Mouse (Mus musculus) neural tube, embryonic 12.5 days (tissue): ENCODE data around the gene Ciz1. TPM values are rescaled to one million over a fixed set of nuclear protein-coding genes. Genes with fewer than 3 reads are reported as not detected.

Experiments
- ATAC-seq: fragments of 200-750 bp; cut with Nextera tagmentation; 2 replicates; pipeline ENCODE4 v1.8.0; 2017; ENCODE audit warnings: low read depth, mild to moderate bottlenecking, moderate TSS enrichment, moderate library complexity; ENCODE audit not compliant: low FRiP score
- H3K27ac ChIP-seq: fragments of 300-500 bp; sonication (generic); 2 replicates; pipeline ENCODE4 v1.5.1; 2016
- H3K27me3 ChIP-seq: fragments of 300-500 bp; sonication (generic); replicated peaks from 2 replicates; pipeline ENCODE4 v1.6.1; 2016; ENCODE audit warnings: mild to moderate bottlenecking
- H3K36me3 ChIP-seq: fragments of 300-500 bp; sonication (generic); 2 replicates; pipeline ENCODE4 v1.6.1; 2016; ENCODE audit warnings: mild to moderate bottlenecking
- H3K4me1 ChIP-seq: fragments of 300-500 bp; sonication (generic); 2 replicates; pipeline ENCODE4 v1.6.1; 2016
- H3K4me2 ChIP-seq: fragments of 300-500 bp; sonication (generic); replicated peaks from 2 replicates; pipeline ENCODE4 v1.6.1; 2016; ENCODE audit warnings: mild to moderate bottlenecking
- H3K4me3 ChIP-seq: fragments of 300-500 bp; sonication (generic); 2 replicates; pipeline ENCODE4 v1.5.1; 2016
- H3K9ac ChIP-seq: fragments of 300-500 bp; sonication (generic); 2 replicates; pipeline ENCODE4 v1.6.1; 2016; ENCODE audit warnings: mild to moderate bottlenecking
- H3K9me3 ChIP-seq: fragments of 300-500 bp; sonication (generic); 2 replicates; pipeline ENCODE4 v1.6.1; 2016; ENCODE audit warnings: mild to moderate bottlenecking
- WGBS: fragments of 180-500 bp; shearing (Covaris S2); methylation state at CpG from one replicate; pipeline ENCODE4 v1.1.7; 2016; 5-methylcytosine and 5-hydroxymethylcytosine counted together
- polyA plus RNA-seq: library from polyadenylated mRNA; unstranded; fragments of >200 nt; fragmentation: Nextera tagmentation; extraction: Ambion mirVana; gene quantifications from 2 replicates; pipeline ENCODE4 v1.2.1, GENCODE M21; 2016

The Ciz1 gene
- polyA plus RNA-seq, 1 experiment from 2014 or later = 57.6 TPM

DNA sequence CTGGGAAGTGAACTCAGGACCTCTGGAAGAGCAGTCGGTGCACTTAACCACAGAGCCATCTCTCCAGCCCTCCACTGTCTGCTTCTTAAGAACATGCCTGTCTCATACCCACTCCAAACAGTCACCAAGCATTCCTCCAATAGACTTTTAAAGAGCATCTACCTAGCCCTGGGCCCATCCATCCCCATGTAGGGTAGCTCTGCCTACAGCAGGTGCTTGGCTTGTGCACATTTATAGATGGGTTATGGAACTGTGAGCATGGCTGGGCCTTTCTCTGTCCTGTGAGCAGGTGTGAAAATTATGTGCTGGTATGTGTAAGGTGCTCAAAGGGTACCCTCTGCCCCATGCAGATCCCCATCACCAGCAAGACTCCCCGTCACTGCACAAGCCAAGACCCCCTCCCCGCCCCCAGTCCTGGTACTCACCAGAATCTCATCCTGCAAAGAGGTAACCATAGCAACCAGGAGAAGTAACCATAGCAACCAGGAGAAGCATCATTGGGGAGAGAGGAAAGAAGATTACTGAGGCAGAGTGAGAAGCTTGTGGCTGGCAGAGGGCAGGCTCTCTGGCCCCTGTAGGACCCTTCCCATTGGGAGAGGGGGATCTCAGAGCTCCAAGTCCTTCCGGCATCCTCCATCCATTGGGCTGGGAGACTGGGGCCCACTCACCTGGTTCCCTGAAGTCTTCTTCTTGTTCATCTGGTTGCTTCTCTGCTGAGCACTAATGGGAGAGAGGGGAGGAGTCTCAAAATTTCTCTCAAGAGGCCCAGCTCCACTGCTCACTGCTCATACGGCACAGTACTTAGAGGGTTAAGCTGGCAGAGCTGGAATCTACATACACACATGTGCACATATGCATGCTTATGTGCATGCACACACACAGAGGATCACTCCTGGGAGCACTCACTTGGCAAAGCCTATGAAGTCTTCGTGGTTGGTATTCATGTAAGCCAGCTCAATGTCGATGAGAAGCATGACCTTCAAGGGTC is 29.1 kb upstream of the Ciz1 start:
- Histone ChIP-seq H3K9ac (no peak overlapping the region), H3K27ac (no peak overlapping the region), H3K36me3 (no peaks in the 10 kb centered on the region), H3K4me2 (peak overlapping the region; percentile 4; the same call in 1 of the 2 replicates), H3K9me3 (no peaks in the 10 kb centered on the region), H3K4me3 (no peak overlapping the region), H3K27me3 (peaks cover 5% of the 10 kb centered on the region; the same call in 1 of the 2 replicates), H3K4me1 (peaks cover 15% of the 10 kb centered on the region)
- peak; percentile 65; the same call in 1 of the 2 replicates for ATAC-seq
- 71% methylated on average over 7 of the region's 7 CpGs for WGBS

DNA sequence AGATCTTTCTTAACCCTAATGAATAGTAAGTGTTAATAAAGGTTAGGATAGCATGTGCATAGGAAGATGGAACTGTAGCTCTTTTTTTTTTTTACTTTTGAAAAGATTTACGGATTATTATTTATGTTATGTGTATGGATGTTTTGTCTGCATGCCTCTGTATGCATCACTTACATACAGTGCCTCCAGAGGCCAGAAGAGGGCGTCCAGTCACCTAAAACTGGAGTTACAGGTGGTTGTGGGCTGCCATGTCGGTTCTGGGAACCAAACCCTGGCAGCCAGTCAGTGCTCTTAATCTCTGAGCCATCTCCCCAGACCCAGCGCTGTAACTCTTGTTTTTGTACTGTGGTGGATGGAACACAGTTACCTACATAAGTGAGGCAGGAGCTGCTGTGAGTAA is 27.8 kb upstream of the Ciz1 start:
- Histone ChIP-seq H3K9me3 (no peaks in the 10 kb centered on the region), H3K9ac (no peak overlapping the region), H3K4me2 (no peak overlapping the region), H3K27me3 (no peaks in the 10 kb centered on the region; the same call in 1 of the 2 replicates), H3K4me1 (peaks cover 18% of the 10 kb centered on the region), H3K27ac (no peak overlapping the region), H3K36me3 (no peaks in the 10 kb centered on the region), H3K4me3 (no peak overlapping the region)
- 54% methylated on average over 4 of the region's 4 CpGs for WGBS
- ATAC-seq = no peak

DNA sequence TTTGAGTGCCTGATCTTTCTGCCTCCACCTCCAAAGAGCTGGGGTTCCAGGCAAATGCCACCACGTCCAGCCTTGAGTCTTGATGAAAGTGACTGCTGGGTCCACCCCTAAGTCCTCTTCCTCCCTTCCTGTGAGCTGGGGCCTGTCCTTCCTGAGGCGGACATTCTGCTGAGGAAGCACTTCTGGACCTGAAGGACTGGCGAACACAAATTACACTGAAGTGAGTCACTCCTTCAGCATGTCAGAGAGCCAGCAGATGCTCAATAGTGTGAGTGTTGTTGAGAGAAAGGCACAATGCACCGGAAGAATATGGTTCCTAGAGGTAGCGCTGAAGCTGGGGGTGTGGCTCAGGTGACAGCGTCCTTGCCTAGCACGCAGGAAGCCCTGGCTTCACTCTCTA is 26.8 kb upstream of the Ciz1 start:
- Histone ChIP-seq H3K4me1 (peaks cover 18% of the 10 kb centered on the region), H3K36me3 (no peaks in the 10 kb centered on the region), H3K27me3 (no peaks in the 10 kb centered on the region), H3K4me2 (no peak overlapping the region), H3K9me3 (no peaks in the 10 kb centered on the region), H3K27ac (no peak overlapping the region), H3K9ac (no peak overlapping the region), H3K4me3 (no peak overlapping the region)
- 71% methylated on average over 7 of the region's 7 CpGs for WGBS
- ATAC-seq = no peak

DNA sequence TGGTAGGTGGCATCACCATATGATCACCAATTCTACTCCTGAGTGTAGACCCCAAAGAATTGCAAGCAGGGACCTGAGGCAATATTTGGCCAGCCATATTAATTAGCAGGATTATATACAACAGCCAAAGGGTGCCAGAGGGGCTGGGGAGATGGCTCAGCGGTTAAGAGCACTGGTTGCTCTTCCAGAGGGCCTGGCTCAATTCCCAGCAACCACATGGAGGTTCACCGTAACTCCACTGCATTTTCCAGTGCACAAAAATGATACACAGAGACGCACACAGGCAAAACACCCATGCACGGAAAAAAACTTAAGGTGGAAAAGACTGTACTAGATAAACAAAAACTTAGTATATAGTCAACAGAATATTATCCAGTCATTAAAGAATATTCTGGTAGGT is 24.9 kb upstream of the Ciz1 start:
- Histone ChIP-seq H3K9ac (no peak overlapping the region), H3K27me3 (no peaks in the 10 kb centered on the region), H3K4me3 (no peak overlapping the region), H3K9me3 (no peaks in the 10 kb centered on the region), H3K4me1 (peaks cover 18% of the 10 kb centered on the region), H3K36me3 (no peaks in the 10 kb centered on the region; the same call in 1 of the 2 replicates), H3K4me2 (no peak overlapping the region), H3K27ac (no peak overlapping the region)
- no peak for ATAC-seq
- WGBS = 88% methylated on average over 4 of the region's 4 CpGs

DNA sequence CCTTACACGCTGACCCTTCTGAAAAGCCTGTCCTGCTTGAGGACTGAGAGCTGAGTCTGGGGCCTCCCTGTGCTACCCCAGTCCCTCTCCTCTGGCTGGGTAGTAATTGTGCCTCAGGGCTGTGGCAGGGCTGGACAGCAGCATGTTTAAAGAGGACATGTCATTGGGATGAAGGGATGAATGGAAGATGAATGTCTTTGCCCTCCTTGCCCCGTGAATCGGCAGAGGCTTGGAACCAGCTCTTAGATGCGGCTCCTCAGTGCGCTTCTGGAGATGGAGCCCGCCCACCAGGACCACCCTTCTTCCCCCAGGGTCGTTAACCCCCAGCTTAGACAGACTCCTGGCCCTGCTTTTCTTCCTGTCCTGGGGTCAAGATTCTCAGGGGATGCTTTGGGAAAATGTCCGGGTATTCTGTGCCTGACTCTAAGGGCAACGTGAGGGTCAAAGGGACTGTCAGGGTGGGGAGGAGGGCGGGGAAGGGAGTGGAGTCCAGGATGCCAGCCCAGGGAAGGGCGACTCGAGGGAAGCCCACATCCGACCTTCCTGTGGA is 23.1 kb upstream of the Ciz1 start:
- Histone ChIP-seq H3K9me3 (no peaks in the 10 kb centered on the region), H3K9ac (0 out of 2 replicates have a peak overlapping the region, but pooled peaks have one; percentile 29), H3K4me2 (no peak overlapping the region; the same call in 1 of the 2 replicates), H3K4me1 (peaks cover 10% of the 10 kb centered on the region), H3K27me3 (0 out of 2 replicates have a peak, but pooled peaks cover 5% of the 10 kb centered on the region), H3K36me3 (peaks cover 7% of the 10 kb centered on the region), H3K27ac (no peak overlapping the region), H3K4me3 (no peak overlapping the region)
- no peak for ATAC-seq
- WGBS = 5% methylated on average over 13 of the region's 13 CpGs

DNA sequence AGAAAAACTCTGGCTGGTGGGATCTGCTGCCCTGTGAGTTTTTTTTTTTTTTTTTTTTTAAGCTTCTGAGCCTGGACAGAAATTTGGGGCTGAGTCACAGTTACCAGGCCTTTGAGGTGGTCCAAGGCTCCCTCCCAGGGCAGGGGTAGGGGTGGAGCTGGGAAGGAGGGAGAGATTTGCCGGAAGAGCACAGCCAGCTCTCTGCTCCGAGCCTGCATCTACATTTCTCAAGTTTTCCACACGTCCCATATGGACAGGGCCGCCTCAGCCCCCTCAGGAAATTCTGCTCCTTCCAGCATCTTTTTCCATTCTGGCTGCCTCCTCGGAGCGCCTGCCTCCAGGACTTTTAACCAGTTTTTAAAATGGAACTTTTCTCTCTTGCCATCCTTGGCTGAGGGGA is 22.6 kb upstream of the Ciz1 start:
- Histone ChIP-seq H3K9ac (no peak overlapping the region), H3K9me3 (no peaks in the 10 kb centered on the region), H3K4me1 (peaks cover 10% of the 10 kb centered on the region), H3K4me2 (no peak overlapping the region), H3K36me3 (peaks cover 12% of the 10 kb centered on the region), H3K27ac (no peak overlapping the region), H3K27me3 (0 out of 2 replicates have a peak, but pooled peaks cover 7% of the 10 kb centered on the region), H3K4me3 (no peak overlapping the region)
- ATAC-seq = no peak
- WGBS = 41% methylated on average over 6 of the region's 6 CpGs

DNA sequence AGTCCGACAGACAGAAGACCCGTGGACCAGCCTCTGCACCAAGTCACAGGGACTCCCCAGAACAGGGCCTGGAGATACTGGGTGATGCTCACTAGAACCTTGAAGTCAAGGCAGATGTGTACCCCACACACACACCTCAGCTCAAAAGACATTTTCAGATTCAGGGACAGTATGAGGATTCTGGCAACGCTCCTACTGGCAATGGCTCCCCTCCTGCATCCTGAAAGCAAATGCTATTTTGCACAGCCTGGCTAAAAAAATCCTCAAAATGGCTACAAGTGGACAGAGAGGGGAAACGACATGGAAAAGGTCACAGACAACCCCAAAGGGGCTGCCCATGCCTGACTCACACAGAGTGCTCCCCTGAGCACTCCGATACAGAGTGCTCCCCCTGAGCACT is 20.0 kb upstream of the Ciz1 start:
- Histone ChIP-seq H3K9ac (no peak overlapping the region), H3K36me3 (peaks cover 23% of the 10 kb centered on the region), H3K9me3 (no peaks in the 10 kb centered on the region), H3K4me1 (peaks cover 10% of the 10 kb centered on the region), H3K4me2 (no peak overlapping the region), H3K4me3 (no peak overlapping the region), H3K27me3 (0 out of 2 replicates have a peak, but pooled peaks cover 7% of the 10 kb centered on the region), H3K27ac (no peak overlapping the region)
- WGBS = 90% methylated on average over 5 of the region's 5 CpGs
- no peak for ATAC-seq

DNA sequence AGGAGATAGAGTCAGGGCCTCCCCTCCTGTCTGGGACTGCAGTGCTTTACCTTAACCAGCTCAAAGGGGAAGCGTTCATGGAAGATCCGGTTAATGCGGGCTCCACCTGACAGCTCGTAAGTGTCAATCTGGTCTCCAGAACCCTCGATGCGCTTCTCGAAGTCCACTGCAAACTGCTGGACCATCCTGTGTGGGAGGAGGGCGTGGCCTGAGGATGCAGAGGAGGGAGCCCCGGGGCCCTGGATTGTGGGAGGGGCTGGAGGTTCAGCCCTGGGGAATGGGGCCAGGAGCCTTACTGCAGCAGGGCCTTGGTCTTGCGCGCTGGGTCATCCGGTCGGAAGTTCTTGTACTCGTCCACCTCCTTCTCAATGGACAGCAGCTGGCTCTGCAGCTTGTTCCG is 16.2 kb upstream of the Ciz1 start:
- no peak overlapping the region for H3K4me3 ChIP-seq
- no peak overlapping the region for H3K4me2 ChIP-seq
- no peak overlapping the region for H3K27ac ChIP-seq
- no peak for ATAC-seq
- H3K9ac ChIP-seq = no peak overlapping the region
- 55% methylated on average over 15 of the region's 15 CpGs for WGBS
- H3K36me3 ChIP-seq = peaks cover 32% of the 10 kb centered on the region
- no peaks in the 10 kb centered on the region for H3K9me3 ChIP-seq
- H3K27me3 ChIP-seq = 0 out of 2 replicates have a peak, but pooled peaks cover 7% of the 10 kb centered on the region
- H3K4me1 ChIP-seq = no peaks in the 10 kb centered on the region

DNA sequence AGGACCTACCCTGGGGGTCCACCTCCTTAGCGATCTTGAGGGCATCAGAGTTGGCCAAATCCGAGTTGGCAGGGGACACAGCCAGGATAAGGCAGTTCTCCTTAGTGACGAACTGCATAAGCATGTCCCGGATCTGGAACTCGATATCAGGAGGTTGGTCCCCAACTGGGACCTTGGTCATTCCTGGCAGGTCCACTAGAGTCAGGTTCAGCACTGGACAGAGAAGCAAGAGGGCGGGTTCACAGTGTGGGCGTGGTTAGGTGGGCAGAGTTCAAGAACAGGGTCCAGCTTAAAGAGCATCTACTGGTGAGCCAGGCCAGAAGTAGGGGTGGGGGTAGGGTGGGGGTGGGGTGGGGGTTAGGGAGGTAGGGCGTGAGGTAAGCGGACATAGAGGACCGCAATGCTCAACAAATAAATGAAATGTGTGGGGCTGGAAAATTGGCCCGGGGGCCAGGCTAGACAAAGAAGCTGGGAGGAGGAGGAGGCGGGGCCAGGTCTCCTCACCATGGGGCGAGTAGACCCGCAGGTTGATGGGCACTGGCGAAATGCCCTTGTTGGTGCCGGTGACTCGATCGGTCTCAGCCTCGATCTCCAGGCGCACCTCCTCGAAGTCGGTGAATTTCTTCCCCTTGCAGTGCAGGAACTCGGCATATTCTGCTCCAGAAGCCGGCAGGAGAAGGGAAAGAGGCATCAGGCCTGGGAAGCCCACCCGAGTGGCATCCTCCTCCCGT is 12.1 kb upstream of the Ciz1 start:
- H3K27ac ChIP-seq = no peak overlapping the region
- peaks cover 6% of the 10 kb centered on the region for H3K4me1 ChIP-seq
- H3K36me3 ChIP-seq = peaks cover 19% of the 10 kb centered on the region
- WGBS = 34% methylated on average over 26 of the region's 26 CpGs
- no peaks in the 10 kb centered on the region for H3K27me3 ChIP-seq
- no peak overlapping the region for H3K4me2 ChIP-seq
- no peaks in the 10 kb centered on the region for H3K9me3 ChIP-seq
- no peak overlapping the region for H3K9ac ChIP-seq
- H3K4me3 ChIP-seq = no peak overlapping the region
- no peak for ATAC-seq

DNA sequence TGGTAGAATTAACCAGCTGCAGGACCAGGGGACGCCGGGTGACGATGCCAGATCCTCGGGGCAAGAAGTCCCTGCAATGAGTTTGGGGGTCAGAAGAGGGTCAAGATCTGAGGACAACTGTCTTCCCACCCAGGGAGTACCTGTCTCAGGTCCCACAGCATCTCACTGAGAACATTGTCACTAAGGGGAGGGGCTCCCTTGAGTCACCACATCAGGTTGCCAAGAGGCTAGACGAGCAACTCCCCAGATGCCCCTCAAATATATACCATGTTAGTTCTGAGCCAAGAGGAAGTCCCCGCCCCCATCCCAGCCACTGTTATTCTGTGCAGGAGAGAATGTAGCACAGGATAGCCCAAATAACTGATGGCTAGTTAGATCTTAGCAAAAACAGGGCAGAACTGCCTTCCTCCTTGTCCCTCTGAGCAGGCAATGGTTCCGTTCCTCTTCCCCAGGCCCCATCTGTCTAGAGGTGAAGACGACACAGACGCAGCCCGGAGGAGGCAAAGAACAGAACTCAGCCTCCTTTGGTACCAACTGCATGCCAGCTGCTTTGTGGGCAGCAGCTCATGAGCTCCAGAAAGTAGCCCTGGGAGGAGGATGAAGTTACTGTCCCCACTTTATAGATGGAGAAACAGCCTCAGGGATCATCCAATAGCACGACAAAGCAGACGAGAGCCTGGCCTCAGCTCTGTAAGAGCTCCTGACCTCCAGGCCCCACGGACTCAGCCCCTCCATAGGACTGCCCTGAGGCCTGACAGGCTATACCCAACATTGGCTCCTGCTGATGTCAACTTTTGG is 11.1 kb upstream of the Ciz1 start:
- no peak overlapping the region for H3K4me3 ChIP-seq
- ATAC-seq = no peak
- H3K4me1 ChIP-seq = peaks cover 6% of the 10 kb centered on the region
- 83% methylated on average over 13 of the region's 13 CpGs for WGBS
- H3K27ac ChIP-seq = no peak overlapping the region
- no peaks in the 10 kb centered on the region for H3K27me3 ChIP-seq
- peaks cover 12% of the 10 kb centered on the region; the same call in 1 of the 2 replicates for H3K36me3 ChIP-seq
- no peaks in the 10 kb centered on the region for H3K9me3 ChIP-seq
- H3K9ac ChIP-seq = no peak overlapping the region
- H3K4me2 ChIP-seq = no peak overlapping the region

DNA sequence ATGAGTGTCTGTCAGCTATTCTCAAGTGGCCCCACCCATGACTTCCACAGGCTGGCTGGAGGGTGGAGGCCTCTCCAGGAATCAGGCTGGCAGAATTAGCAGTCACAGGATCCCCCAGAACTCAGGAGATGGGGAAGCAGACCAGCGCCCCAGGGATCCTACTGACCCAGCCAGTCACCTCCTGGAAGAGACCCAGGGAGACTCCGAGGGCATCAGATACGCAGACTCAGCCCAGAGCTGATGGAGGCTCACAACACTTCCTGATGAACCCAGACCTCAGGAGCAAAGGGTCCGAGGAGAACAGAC is 10.5 kb upstream of the Ciz1 start:
- WGBS = 84% methylated on average over 4 of the region's 4 CpGs
- ATAC-seq = no peak
- peaks cover 9% of the 10 kb centered on the region; the same call in 1 of the 2 replicates for H3K36me3 ChIP-seq
- H3K27ac ChIP-seq = no peak overlapping the region
- H3K4me3 ChIP-seq = no peak overlapping the region
- H3K27me3 ChIP-seq = no peaks in the 10 kb centered on the region
- H3K9me3 ChIP-seq = no peaks in the 10 kb centered on the region
- no peak overlapping the region for H3K4me2 ChIP-seq
- no peak overlapping the region for H3K9ac ChIP-seq
- peaks cover 6% of the 10 kb centered on the region for H3K4me1 ChIP-seq
